Mouse (Mus musculus) megakaryocyte progenitor cell, adult 5-6 weeks (primary cell): ENCODE measurements around the gene Gm17545. TPM values are rescaled to one million over a fixed set of nuclear protein-coding genes. Genes with fewer than 3 reads are reported as not detected.

Experiments used
- ATAC-seq: replicated peaks from 2 replicates; pipeline ENCODE4 v1.8.0; 2016; ENCODE audit warnings: mild to moderate bottlenecking, moderate TSS enrichment, inconsistent platforms; ENCODE audit not compliant: poor library complexity
- total RNA-seq, 2 experiments: library from RNA; stranded (forward) in 1 of 2; stranded (reverse) in 1 of 2; fragments of 157-497, 149-512 nt in 1 of 2; fragments of 200-1000 nt in 1 of 2; gene quantifications; 2 replicates each; pipeline versions ENCODE4 v1.2.3 to v1.2.4; 2015 to 2017

The Gm17545 gene
- total RNA-seq, 2 experiments from 2014 or later: not detected

DNA sequence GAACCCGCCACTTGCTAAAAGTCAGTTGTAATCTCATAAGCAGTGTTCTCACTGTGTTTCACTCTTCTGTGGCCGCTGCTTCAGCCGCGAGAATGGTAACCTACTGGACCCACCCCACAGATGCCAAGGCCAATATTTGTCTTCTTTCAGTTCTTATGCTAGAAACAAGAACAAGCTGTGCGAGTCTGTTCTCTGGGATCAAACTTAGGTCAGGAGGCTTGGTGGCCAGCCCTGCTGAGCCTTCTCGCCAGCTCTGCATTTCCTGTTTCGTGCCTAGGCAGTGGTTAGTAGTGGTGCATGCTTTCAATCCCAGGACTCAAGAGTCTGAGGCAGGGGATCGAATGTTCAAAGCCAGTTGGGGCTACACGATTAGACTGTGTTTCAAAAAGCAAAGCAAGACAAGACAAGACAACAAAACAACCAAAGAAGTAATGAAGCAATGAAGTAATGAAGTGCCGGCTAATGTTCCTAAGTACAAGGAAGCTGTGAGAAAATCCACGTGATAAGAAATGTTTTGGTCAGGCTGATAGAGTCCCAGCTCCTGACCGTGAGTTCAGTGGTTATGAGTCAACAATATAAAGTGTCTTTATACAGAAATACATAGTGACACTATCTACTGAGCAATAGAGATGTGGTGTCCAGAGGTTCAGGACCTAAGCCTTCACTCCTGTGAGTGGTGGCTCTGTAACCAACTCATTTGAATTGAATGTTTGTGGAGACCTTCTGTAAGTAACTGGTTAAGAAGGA is 30.6 kb downstream of the Gm17545 start:
- ATAC-seq: no peak

DNA sequence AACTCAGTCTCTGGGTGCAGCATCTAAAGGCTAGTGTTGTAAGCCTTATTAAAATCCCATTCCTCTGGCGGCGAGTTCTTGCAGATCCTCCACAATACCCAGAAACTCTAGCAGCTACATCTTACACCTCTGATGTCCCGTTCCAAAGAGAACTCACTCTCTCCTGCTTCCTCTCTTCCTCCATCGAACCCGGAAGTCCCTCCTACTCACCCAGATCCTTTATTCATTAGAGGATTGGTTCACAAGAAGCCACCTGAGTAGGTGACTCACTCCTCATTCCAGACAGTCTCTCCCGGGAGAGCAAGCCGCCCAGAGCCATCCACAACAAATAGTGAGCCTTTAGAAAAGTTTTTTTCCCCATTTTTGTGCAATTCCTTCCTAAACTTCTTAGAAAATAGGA is 32.1 kb downstream of the Gm17545 start:
- ATAC-seq: no peak

DNA sequence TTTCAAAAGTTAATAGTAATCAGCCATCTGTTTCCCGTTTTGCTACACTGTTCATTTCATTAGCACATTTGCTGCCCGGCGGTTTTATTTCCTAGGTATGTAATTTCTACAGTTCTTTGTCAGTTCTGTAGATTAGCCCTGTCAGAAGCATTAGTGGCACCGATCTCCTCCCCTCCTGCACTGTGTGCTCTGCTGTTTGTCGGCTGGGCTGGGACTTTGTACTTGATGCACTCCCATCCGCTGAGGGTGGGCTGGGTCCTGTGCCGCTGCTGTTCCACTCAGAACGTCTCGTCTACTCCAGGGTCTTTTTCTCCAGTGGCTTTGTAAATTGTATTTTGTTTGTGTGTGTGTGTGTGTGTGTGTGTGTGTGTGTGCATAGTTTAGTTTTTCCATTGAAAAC is 34.9 kb downstream of the Gm17545 start:
- ATAC-seq: no peak

DNA sequence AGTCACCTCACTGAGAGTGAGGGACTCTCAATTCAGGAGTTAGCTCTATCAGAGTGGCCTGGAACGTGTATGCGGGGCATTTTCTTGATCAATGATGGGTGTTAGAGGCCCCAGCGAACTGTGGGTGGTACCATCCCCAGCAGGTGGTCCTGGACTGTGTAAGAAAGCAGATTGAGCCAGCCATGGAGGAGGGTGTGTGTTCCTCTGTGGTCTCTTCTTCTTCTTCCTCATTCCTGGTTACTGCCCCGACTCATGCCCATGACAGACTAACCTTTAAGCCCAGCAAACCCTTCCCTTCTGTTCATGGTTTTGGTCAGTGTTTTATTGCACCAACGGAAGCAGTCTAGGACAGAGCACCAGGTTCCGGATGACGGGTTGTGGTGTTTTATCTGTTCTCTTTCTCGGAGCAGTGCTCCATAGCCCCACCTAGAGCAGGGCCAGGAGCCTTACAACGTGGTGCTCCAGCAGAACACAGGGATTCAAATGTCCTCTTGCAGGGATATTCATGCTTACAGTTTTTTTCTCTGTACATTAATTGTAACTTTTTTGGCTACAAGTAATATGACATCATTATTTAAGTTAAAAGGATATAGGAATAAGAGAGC is 40.2 kb downstream of the Gm17545 start:
- peak; percentile 68 for ATAC-seq

DNA sequence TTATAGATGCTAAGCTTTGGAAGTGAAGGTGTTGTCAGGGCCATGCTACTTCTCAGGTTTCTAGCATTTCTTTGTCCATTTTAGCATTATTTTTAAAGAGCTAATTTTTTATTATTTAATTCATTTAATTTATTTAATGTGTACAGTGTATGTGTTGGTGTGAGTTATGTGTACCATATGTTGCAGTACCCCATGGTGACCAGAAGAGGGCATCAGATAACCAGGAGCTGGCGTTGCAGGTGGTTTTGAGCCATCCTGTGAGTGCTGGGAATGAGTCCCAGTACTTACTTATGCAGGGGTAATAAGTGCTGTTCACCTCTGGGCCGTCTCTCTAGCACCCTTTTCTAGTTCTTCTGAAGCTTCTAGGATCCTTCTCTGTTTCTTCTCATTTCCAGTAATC is 41.0 kb downstream of the Gm17545 start:
- ATAC-seq: no peak

DNA sequence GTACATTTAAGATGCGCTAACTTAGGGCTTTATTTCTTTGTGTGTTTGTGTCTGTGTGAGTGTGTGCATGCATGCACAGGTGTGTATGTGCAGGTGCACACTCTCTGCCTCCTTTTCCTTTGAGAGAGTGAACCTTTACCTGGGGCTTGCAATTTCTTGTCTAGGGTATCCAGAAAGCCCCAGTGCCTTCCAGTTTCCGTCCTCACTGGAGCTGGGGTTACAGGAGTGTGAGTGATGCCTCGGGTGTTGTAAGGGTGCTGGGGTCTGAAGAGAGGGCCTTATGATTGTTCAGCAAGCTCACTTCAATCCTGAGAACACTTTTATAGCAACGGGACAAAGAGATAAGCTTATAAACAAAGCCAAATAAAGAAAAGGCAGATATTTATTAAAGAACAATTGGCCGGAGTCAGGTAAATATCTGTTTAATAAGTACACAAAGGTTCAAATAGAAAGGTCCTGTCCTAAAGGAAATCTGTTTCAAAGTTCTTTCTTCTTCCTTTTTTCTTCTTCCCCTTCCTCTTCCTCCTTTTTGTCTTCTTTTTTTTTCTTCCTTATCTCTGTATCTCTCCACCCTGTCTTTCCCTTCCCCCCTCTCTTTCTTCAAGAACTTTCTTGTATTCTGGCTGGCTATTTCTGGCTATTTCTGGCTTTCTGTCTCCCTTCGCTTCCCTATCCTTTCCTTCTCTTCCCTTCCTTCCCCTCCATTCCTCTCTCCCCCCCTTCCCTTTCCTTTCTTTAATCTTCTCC is 43.1 kb downstream of the Gm17545 start:
- ATAC-seq: no peak

DNA sequence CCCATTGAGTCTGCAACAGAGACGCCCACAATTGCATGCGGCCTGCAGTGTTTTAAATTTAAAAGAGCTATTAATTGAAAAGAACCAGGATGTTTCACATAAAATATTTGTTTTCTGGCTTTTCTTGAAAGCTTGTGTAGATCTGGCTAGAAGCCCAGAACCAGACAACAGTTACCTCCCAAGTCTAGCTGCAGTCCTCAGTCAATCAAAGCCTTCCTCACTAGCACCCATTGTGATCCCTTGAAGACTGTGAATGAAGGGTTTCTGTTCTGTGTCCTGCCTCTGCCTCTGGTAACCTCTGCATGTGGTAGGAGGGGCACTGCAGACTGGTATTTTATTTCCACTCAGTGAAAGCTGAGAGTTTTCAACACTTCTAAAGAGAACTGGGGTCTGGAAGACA is 48.9 kb downstream of the Gm17545 start:
- no peak for ATAC-seq

DNA sequence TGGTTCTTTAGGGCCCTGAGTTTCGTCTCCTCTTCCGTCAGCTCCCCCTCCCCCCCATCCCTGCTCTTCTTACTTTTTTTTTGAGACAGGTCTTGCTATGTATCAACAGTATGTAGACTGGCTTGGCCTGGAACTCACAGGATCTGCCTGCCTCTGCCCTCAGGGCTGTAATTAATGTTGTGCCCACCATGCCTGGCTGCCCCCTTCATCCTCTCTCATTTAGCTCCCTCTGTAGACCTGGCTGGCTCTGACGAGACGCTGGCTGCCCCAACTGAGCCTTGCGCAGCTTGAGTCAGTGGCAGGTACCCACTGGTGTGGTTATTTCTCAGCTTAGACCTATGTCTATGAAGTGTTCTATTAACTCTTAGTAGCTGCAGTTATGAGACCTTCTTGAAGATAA is 49.5 kb downstream of the Gm17545 start:
- no peak for ATAC-seq

DNA sequence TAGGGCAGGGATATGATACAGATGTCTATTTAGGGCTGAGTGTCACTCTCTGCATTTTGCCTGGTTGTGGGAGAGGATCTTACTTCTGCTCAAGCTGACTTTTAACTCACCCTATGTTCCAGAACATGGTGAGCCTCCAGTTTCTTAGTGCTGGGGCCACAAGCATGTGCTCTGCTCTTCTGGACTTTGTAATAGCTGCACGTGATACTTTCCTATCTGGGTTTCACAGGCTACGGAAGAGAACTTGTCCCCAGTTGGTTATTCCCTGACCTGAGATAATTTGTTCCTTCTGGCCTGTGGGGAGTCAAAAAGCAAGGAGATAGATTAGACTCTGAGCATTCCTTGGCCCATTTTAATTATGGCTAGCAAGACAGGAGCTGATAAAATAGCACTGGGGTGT is 51.5 kb downstream of the Gm17545 start:
- 0 out of 2 replicates have a peak, but pooled peaks have one; percentile 14 for ATAC-seq

Other genes with a start within 250 kb of the Gm17545 start
- 42.9 and 52.0 TPM in 2 replicates for gene Zfp809, start 228.6 kb upstream of the Gm17545 start, total RNA-seq (2015)
- 28.8 and 32.3 TPM in 2 replicates for gene Zfp809, start 228.6 kb upstream of the Gm17545 start, total RNA-seq (2017)
- gene Zfp599, start 194.4 kb upstream of the Gm17545 start, total RNA-seq (2015): 6.0 and 7.1 TPM in 2 replicates
- gene Zfp599, start 194.4 kb upstream of the Gm17545 start, total RNA-seq (2017): 8.0 and 9.0 TPM in 2 replicates
- gene Zfp810, start 146.6 kb upstream of the Gm17545 start, total RNA-seq (2015): 10.2 and 10.9 TPM in 2 replicates
- 14.7 and 15.1 TPM in 2 replicates for gene Zfp810, start 146.6 kb upstream of the Gm17545 start, total RNA-seq (2017)
- 68.3 and 76.2 TPM in 2 replicates for gene Anln, start 65.1 kb upstream of the Gm17545 start, total RNA-seq (2015)
- gene Anln, start 65.1 kb upstream of the Gm17545 start, total RNA-seq (2017): 44.9 and 58.8 TPM in 2 replicates
- 2.1 and 2.5 TPM in 2 replicates for gene 9530077C05Rik, start 42.8 kb upstream of the Gm17545 start, total RNA-seq (2015)
- gene 9530077C05Rik, start 42.8 kb upstream of the Gm17545 start, total RNA-seq (2017): 2.2 and 5.4 TPM in 2 replicates
- 129 and 142 TPM in 2 replicates for gene Rp9, start 15.5 kb downstream of the Gm17545 start, total RNA-seq (2015)
- 178 and 208 TPM in 2 replicates for gene Rp9, start 15.5 kb downstream of the Gm17545 start, total RNA-seq (2017)
- 16.9 and 20.8 TPM in 2 replicates for gene Bbs9, start 21.4 kb downstream of the Gm17545 start, total RNA-seq (2015)
- gene Bbs9, start 21.4 kb downstream of the Gm17545 start, total RNA-seq (2017): 18.9 and 21.3 TPM in 2 replicates